Mouse (Mus musculus): ENCODE measurements around the gene Ghdc.

DNA sequence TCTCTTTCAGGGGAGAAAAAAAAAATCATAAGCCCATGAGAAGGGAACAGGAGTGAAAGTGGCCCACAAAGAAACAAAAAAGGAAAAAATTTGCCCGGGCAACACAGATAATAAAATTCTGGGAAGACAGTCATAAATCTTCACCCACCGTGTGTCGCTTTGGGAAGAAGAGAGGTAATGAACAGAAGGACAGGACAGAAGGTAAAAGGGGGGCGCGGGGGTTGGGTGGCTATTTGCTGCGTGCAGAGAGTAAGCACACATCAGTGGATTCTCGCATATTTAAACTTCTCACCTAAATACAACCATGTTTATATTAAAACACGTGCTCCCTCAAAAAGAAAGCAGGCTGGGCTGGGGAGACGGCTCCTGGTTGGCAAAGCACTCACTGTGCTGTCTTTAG lies 46.6 kb upstream of the Ghdc start:
- TF ChIP-seq POLR2AphosphoS5 (IDR thresholded peaks at IDR 0.05; ENCODE audit: insufficient replicate concordance, low read depth, low read length), result no peak
- TF ChIP-seq CTCF (IDR thresholded peaks at IDR 0.05; ENCODE audit: low read depth, low read length), result no peak
- TF ChIP-seq GATA1 (IDR thresholded peaks at IDR 0.05; ENCODE audit: borderline replicate concordance, low read length), result no peak
- no peak for TF ChIP-seq TAL1 (conservative IDR thresholded peaks at IDR 0.05; ENCODE audit: low read depth, low read length)
